Comparison of ENCODE assay signal across 8 mouse cellular contexts in genomic region chr12:24709831-24710508, GRCm38 (mm10). TPM values are rescaled to one million over a fixed set of nuclear protein-coding genes. Genes with fewer than 3 reads are reported as not detected.
DNase-seq lines count a peak whose midpoint lies in the region; ATAC-seq and TF ChIP-seq lines count a peak whose summit lies in the region.

No protein-coding gene starts in this region.

- H3K4me2 ChIP-seq in forebrain, postnatal 0 days (ENCODE audit: low read depth) = peak overlapping the region; percentile 73

- no peaks in the 10 kb centered on the region for H3K9me3 ChIP-seq in forebrain, postnatal 0 days (ENCODE audit: low read length)

- peak; percentile 53 for DNase-seq in urinary bladder, postnatal 14 days (ENCODE audit: low spot score)
- no peak for DNase-seq in urinary bladder, postnatal 10 days (ENCODE audit: low spot score)
- peak; percentile 25 to 69 for DNase-seq in cerebellum, adult 2 months
- DNase-seq in forebrain, postnatal 0 days = peak; percentile 85
- DNase-seq in liver = peak; percentile 73
- peak; percentile 24 to 41 for DNase-seq in monocyte, adult 2 months (ENCODE audit: low read depth in 1 of 2, low spot score in 2 of 2)
- peak; percentile 79 for DNase-seq in thymus, postnatal 0 days (ENCODE audit: low spot score)

- no peak; the same call in 1 of the 2 replicates for TF ChIP-seq CTCF in cerebellum, adult 2 months (IDR thresholded peaks at IDR 0.05; ENCODE audit: borderline replicate concordance, insufficient read depth, low read depth, low read length)
- TF ChIP-seq CTCF in forebrain, postnatal 0 days (IDR thresholded peaks at IDR 0.05; ENCODE audit: low read depth) = peak; percentile 80

- no peaks in the 10 kb centered on the region; the same call in 1 of the 2 replicates for H3K27me3 ChIP-seq in cerebellum, adult 2 months (ENCODE audit: control insufficient read depth, insufficient read depth, low read length)
- no peaks in the 10 kb centered on the region; the same call in 1 of the 2 replicates for H3K27me3 ChIP-seq in forebrain, postnatal 0 days (ENCODE audit: insufficient read depth, low read length)

- no peaks in the 10 kb centered on the region; the same call in 1 of the 2 replicates for H3K36me3 ChIP-seq in forebrain, postnatal 0 days (ENCODE audit: insufficient read depth)

- H3K27ac ChIP-seq in cerebellum, adult 2 months (ENCODE audit: insufficient read depth, low read length) = no peak overlapping the region
- no peak overlapping the region for H3K27ac ChIP-seq in forebrain, postnatal 0 days (ENCODE audit: low read depth, low read length)

- no peak overlapping the region for H3K4me3 ChIP-seq in cerebellum, adult 2 months (replicated peaks; ENCODE audit: insufficient read depth, low read depth, low read length)
- H3K4me3 ChIP-seq in forebrain, postnatal 0 days (ENCODE audit: low read depth, low read length) = no peak overlapping the region

- TF ChIP-seq POLR2A in cerebellum, adult 2 months (IDR thresholded peaks at IDR 0.05; ENCODE audit: borderline replicate concordance, insufficient read depth, low read length) = no peak

- H3K4me1 ChIP-seq in cerebellum, adult 2 months (ENCODE audit: control insufficient read depth, insufficient read depth, low read length) = no peaks in the 10 kb centered on the region
- H3K4me1 ChIP-seq in forebrain, postnatal 0 days (ENCODE audit: insufficient read depth) = peaks cover 11% of the 10 kb centered on the region; the same call in 1 of the 2 replicates

- peak; percentile 34 for ATAC-seq in forebrain, postnatal 0 days
- ATAC-seq in inflammation-experienced regulatory T-cells, adult 6 months = peak; percentile 60

- no peak overlapping the region for H3K9ac ChIP-seq in forebrain, postnatal 0 days

- 20% methylated on average over 5 of the region's 5 CpGs for WGBS in cerebellum, adult 2 months
- WGBS in forebrain, postnatal 0 days = 23% methylated on average over 5 of the region's 5 CpGs

RNA-seq across cellular contexts. Expression of gene Rrm2, which starts 1.9 kb away (rescaled TPM):
- polyA plus RNA-seq in cerebellum, adult 2 months (2012; rRNA removed) = 1.2 TPM in 2 replicates
- total RNA-seq in forebrain, postnatal 0 days (2014; rRNA removed) = 18.2 and 19.2 TPM in 2 replicates
- polyA plus RNA-seq in forebrain, postnatal 0 days (2015; fragmentation: Nextera tagmentation; extraction: Ambion mirVana) = 50.3 and 50.7 TPM in 2 replicates
- polyA plus RNA-seq in inflammation-experienced regulatory T-cells, adult 6 months (2017; shearing (Covaris generic)) = 100 to 1,000 TPM in 1 of 3 experiments, 10 to 100 TPM in 2; 41.3 to 492 (median 44.8) TPM
- polyA plus RNA-seq in thymus, postnatal 0 days (2015; fragmentation: Nextera tagmentation; extraction: Ambion mirVana) = 465 and 485 TPM in 2 replicates

RNA-seq across cellular contexts. Expression of gene Cys1, which starts 28.4 kb away (rescaled TPM):
- polyA plus RNA-seq in cerebellum, adult 2 months (2012; rRNA removed) = 6.0 and 6.2 TPM in 2 replicates
- total RNA-seq in forebrain, postnatal 0 days (2014; rRNA removed) = 4.2 and 5.8 TPM in 2 replicates
- polyA plus RNA-seq in forebrain, postnatal 0 days (2015; fragmentation: Nextera tagmentation; extraction: Ambion mirVana) = 2.1 and 2.3 TPM in 2 replicates
- polyA plus RNA-seq in inflammation-experienced regulatory T-cells, adult 6 months (2017; shearing (Covaris generic)) = not detected
- 0.89 and 0.95 TPM in 2 replicates for polyA plus RNA-seq in thymus, postnatal 0 days (2015; fragmentation: Nextera tagmentation; extraction: Ambion mirVana)

RNA-seq across cellular contexts. Expression of gene Klf11, which starts 58.9 kb away (rescaled TPM):
- 4.8 and 4.9 TPM in 2 replicates for polyA plus RNA-seq in cerebellum, adult 2 months (2012; rRNA removed)
- 27.3 and 30.7 TPM in 2 replicates for total RNA-seq in forebrain, postnatal 0 days (2014; rRNA removed)
- polyA plus RNA-seq in forebrain, postnatal 0 days (2015; fragmentation: Nextera tagmentation; extraction: Ambion mirVana) = 20.4 and 22.9 TPM in 2 replicates
- 1 to 10 TPM; 2.3 to 3.6 (median 2.7) TPM for polyA plus RNA-seq in inflammation-experienced regulatory T-cells, adult 6 months (2017; shearing (Covaris generic))
- polyA plus RNA-seq in thymus, postnatal 0 days (2015; fragmentation: Nextera tagmentation; extraction: Ambion mirVana) = 2.8 and 5.2 TPM in 2 replicates

Comparison
In these comparisons a context has a peak if more than half of its experiments do, and no peak if none do; other contexts are left out.
1. RNA of gene Rrm2, which starts 1.9 kb away (polyA plus RNA-seq): 465 to 485 TPM in thymus, postnatal 0 days, 50.3 to 50.7 TPM in forebrain, postnatal 0 days and 41.3 to 492 TPM in inflammation-experienced regulatory T-cells, adult 6 months; 1.2 TPM in cerebellum, adult 2 months; every median in the first group is over 10 times any median in the second.